Mouse (Mus musculus) urinary bladder, postnatal 14 days (tissue): ENCODE measurements around the gene Cenpx.

Experiments used
- DNase-seq: peaks from one replicate; pipeline ENCODE4 v3.0.0; 2021; ENCODE audit warnings: low spot score

Cenpx gene

GRCm38 (mm10) chr11:120723509-120723908 lies 10.0 kb upstream of the Cenpx start:
- DNase-seq: no peak

- DNase-seq: peak; percentile 12
Measured at GRCm38 (mm10) chr11:120722761-120723382, 9.3 kb upstream of the Cenpx start.

- peak; percentile 11 for DNase-seq
Measured at GRCm38 (mm10) chr11:120722067-120722630, 8.6 kb upstream of the Cenpx start.

- peak; percentile 63 for DNase-seq
Measured at GRCm38 (mm10) chr11:120721124-120722066, 7.9 kb upstream of the Cenpx start, which contains the start of gene Rac3. Rac3 (plus strand) TSS chr11:120721470.

- peak; percentile 94 for DNase-seq
Measured at GRCm38 (mm10) chr11:120720450-120720849, 6.9 kb upstream of the Cenpx start.

- DNase-seq: no peak
Measured at GRCm38 (mm10) chr11:120719841-120720376, 6.4 kb upstream of the Cenpx start.

- no peak for DNase-seq
Measured at GRCm38 (mm10) chr11:120719242-120719641, 5.7 kb upstream of the Cenpx start.

- DNase-seq: no peak
Measured at GRCm38 (mm10) chr11:120715131-120715530, 1.6 kb upstream of the Cenpx start.

- DNase-seq: no peak
Measured at GRCm38 (mm10) chr11:120714546-120714945, 1.0 kb upstream of the Cenpx start.

GRCm38 (mm10) chr11:120712771-120713568 lies 568 bp downstream of the Cenpx start:
- DNase-seq: peak; percentile 56

GRCm38 (mm10) chr11:120711980-120712604 lies 1.4 kb downstream of the Cenpx start:
- DNase-seq: no peak

- no peak for DNase-seq
Measured at GRCm38 (mm10) chr11:120710672-120711071, 2.9 kb downstream of the Cenpx start.

- DNase-seq: peak; percentile 47
Measured at GRCm38 (mm10) chr11:120709551-120709950, 4.0 kb downstream of the Cenpx start.

GRCm38 (mm10) chr11:120707969-120708368 lies 5.6 kb downstream of the Cenpx start:
- peak; percentile 51 for DNase-seq

GRCm38 (mm10) chr11:120707225-120707624 lies 6.3 kb downstream of the Cenpx start:
- no peak for DNase-seq

- no peak for DNase-seq
Measured at GRCm38 (mm10) chr11:120706120-120706519, 7.4 kb downstream of the Cenpx start.

- DNase-seq: no peak
Measured at GRCm38 (mm10) chr11:120704486-120705325, 8.8 kb downstream of the Cenpx start.

GRCm38 (mm10) chr11:120703696-120704454 lies 9.7 kb downstream of the Cenpx start:
- DNase-seq: no peak

GRCm38 (mm10) chr11:120697741-120698140 lies 15.8 kb downstream of the Cenpx start:
- DNase-seq: peak; percentile 66
